Mouse (Mus musculus) myocyte (in vitro differentiated cells): Measurements from ENCODE around the gene Napa.

Source experiments
- E2F4 ChIP-seq: IDR thresholded peaks from one replicate; pipeline ENCODE4 v1.6.1; 2011; ENCODE audit warnings: mild to moderate bottlenecking, control low read depth, moderate library complexity; ENCODE audit not compliant: insufficient read depth
- MYOG ChIP-seq, 3 experiments: IDR thresholded peaks; one replicate each; pipeline ENCODE4 v1.6.1; 2011; ENCODE audit warnings: control low read depth in 2 of 3, low read depth in 2 of 3, mild to moderate bottlenecking in 2 of 3; ENCODE audit not compliant: insufficient read length in 2 of 3, control insufficient read depth in 1 of 3, insufficient read depth in 1 of 3
- POLR2A ChIP-seq: IDR thresholded peaks from one replicate; pipeline ENCODE4 v1.6.1; 2011; ENCODE audit warnings: low read depth, mild to moderate bottlenecking, control low read depth, moderate library complexity; ENCODE audit not compliant: insufficient read length
- TCF12 ChIP-seq: IDR thresholded peaks from one replicate; pipeline ENCODE4 v1.6.1; 2011; ENCODE audit warnings: mild to moderate bottlenecking, control low read depth; ENCODE audit not compliant: poor library complexity, insufficient read depth, severe bottlenecking
- USF1 ChIP-seq: IDR thresholded peaks from one replicate; pipeline ENCODE4 v1.6.1; 2011; ENCODE audit warnings: low read depth, mild to moderate bottlenecking, control low read depth, moderate library complexity

DNA sequence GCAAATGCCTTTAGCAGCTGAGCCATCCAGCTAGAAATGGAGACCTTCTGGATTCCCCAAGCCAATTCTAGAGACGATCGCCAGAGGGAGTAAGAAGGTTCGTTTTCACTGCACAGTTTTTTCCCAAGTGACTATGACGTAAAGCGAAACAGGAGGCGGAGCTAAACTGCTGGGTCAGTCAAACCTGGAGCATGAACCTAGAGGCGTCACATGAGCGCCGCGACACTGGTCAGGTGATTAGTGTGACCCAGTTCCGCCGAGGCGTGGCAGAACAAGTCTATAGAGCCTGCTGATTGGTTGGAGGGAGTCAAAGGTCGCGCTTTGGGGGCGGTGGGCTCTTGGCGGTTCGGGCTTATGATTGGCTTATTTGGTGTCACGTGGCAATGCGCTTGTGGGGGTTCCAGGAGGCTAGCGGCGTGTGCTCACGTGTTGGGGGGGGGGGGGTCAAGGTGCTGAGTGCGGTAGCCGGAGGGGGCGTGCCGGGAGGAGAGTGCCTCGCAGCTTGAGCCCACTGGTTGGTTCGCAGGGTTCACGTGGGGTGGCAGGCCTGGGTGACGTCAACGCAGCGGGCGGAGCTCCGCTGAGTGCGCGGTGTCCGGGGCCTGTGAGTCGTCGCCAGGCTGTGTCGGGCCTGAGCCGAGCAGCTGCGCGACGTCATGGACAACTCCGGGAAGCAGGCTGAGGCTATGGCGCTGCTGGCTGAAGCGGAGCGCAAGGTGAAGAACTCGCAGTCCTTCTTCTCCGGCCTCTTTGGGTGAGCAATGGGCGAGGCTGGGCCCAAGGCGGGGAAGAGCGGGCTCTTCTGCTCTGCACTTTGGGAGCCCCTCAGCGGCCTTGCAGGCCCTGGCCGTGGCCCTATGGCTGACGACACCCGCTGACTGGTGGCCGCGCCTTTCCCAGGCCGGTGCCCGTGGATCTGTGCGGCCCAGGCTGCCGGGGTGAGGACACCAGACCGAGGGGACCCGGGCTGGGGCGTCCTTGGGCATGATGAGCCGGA lies at the start of gene Napa:
- TF ChIP-seq POLR2A (peak; percentile 100), E2F4 (no peak), TCF12 (no peak), MYOG (IDR thresholded peaks at IDR 0.05; ENCODE audit: control insufficient read depth in 1 of 3, insufficient read depth in 1 of 3, insufficient read length in 2 of 3, low read depth in 2 of 3) (peak in 2 of 3 experiments; percentile 78 to 79), USF1 (peak; percentile 92)
